Mouse (Mus musculus): Measurements from ENCODE around the gene Golga3.

Golga3 gene

GRCm38 (mm10) chr5:110176362-110177020 is at the start of gene Golga3:
TSS of gene Golga3 (plus strand) at chr5:110176701.
- DNase-seq (ENCODE audit: low spot score): peak; percentile 96

DNA sequence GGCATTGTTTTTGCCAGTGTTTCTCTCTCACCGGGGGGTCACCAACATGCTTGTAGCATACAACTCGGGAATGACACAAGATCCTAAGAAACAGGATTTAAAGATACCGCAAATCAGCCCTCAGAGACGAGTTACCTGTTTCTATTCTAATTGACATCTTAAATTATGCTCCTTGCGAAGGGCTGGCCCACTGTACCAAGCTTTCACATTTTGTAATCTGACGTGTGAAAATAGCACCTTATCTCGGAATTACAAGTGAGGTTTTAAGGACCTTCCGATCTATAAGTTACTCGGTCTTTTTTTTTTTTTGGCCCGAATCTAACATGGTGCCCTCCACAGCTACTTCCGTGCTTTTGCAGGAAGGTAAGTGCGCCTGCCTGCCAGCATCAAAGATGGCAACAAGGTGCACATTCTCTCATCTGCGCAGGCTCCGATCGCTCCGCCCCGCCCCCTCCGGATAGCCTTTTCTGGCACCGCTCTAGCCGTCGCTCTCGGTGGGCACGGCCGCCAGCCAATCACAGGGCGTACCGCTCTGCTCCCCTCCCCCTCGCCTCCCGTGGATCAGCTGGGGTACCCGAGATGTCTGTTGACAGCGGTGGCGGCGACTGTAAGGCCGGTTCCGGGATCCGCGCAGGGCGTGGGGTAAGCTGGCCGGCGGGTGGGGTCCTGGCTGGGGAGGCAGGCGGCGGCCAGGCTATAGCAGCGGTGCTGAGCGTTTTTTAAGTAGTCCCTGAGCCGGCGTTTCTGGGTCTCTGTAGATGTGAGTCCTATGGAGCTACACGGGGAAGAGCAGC is 41.0 kb upstream of the Golga3 start, which contains the start of gene Chfr:
Gene Chfr (plus strand): TSS at position 550 of the 794 bp plus-strand sequence.
- peak; percentile 96 for DNase-seq (ENCODE audit: low spot score)

DNA sequence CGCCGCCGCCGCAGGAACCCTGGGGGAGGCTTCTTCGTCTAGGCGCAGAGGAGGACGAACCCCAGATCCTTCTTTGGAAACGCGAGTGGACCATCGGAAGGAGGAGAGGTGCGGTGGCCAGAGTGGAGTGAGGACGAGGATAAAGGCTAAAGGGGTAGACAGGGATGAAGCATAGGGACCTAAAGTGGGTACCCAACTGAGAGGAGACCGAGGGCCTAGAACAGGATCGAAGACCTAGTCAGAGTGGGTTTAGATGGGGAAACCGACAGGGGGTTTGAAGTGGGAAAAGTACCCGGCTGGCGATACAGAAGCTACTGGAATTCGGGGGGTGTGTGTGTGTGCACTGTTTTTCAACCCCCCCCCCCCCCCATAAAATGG is 40.4 kb upstream of the Golga3 start:
- DNase-seq (ENCODE audit: low spot score): no peak

GRCm38 (mm10) chr5:110137816-110138215 is 38.7 kb upstream of the Golga3 start:
- no peak for DNase-seq (ENCODE audit: low spot score)

DNA sequence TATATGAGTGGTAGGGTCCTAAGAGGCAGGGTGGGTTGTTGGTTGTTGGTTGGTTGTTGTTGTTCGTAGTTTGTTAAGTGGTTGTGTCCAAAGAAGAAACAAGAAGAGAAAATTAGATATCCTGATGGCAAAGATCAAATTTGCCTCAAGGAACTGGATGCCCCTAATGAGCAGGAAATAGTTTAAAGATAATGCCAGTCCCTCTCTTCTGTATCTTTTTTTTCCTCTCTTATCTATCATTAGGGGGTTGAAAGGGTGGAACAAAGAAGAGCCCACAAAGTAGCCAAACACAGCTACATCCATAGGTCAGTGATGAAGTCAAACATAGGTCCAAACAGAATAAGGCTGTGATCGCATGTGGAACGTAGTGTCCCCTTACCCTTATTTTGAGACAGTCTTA is 37.2 kb upstream of the Golga3 start:
- no peak for DNase-seq (ENCODE audit: low spot score)

- no peak for DNase-seq (ENCODE audit: low spot score)
These were observed 36.1 kb upstream of the Golga3 start for GRCm38 (mm10) chr5:110140424-110140823.

DNA sequence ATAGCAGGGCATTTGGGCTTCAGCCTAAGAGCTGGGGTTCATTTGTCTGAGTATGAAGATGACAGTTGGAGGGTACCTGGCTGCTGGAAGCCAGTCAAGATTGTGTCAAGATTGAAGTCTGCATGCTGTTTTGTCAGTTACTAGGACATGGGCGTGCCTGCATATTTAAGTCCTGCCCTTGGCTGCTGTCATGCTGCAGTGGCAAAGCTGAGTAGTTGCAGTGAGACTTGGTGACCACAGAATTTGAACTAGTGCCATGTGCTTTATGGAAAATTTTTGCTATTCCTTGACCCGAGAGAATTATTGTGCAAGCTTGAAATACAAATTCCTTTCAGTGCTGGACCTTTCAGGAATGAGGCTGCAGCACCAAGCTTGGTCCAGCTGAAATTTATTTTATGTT is 34.2 kb upstream of the Golga3 start:
- peak; percentile 92 for DNase-seq (ENCODE audit: low spot score)

GRCm38 (mm10) chr5:110143007-110143406 is 33.5 kb upstream of the Golga3 start:
- peak; percentile 32 for DNase-seq (ENCODE audit: low spot score)

- DNase-seq (ENCODE audit: low spot score): no peak
These were observed 7.1 kb upstream of the Golga3 start for GRCm38 (mm10) chr5:110169374-110169773.

GRCm38 (mm10) chr5:110177021-110177420 is 520 bp downstream of the Golga3 start:
- peak; percentile 33 for DNase-seq (ENCODE audit: low spot score)

GRCm38 (mm10) chr5:110178628-110179027 is 2.1 kb downstream of the Golga3 start:
- DNase-seq (ENCODE audit: low spot score): no peak

DNA sequence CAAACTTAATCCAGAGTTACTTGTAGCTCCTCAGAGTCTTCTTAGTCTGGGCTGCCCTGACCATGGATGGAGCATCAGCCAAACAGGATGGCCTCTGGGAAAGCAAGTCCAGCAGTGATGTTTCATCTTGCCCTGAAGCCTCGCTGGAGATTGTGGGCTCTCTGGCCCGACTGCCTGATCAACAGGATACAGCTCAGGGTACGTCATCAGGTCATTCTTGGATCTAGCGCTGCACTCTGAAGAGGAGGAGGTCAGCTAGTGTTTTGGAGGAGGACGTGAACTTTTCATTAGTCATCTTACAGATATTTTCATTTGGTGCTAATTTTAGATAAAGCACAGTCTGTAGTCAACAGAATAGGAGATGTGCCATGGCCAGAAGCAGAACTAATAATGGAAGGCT is 5.2 kb downstream of the Golga3 start:
- DNase-seq (ENCODE audit: low spot score): no peak

GRCm38 (mm10) chr5:110203164-110203895 is 26.8 kb downstream of the Golga3 start:
- peak; percentile 65 for DNase-seq (ENCODE audit: low spot score)

- DNase-seq (ENCODE audit: low spot score): no peak
These were observed 28.3 kb downstream of the Golga3 start for GRCm38 (mm10) chr5:110204777-110205176.

GRCm38 (mm10) chr5:110211312-110211711 is 34.8 kb downstream of the Golga3 start:
- no peak for DNase-seq (ENCODE audit: low spot score)

GRCm38 (mm10) chr5:110216780-110217179 is 40.3 kb downstream of the Golga3 start:
- DNase-seq (ENCODE audit: low spot score): no peak

- DNase-seq (ENCODE audit: low spot score): peak; percentile 45
These were observed 43.8 kb downstream of the Golga3 start for GRCm38 (mm10) chr5:110220331-110220730.

GRCm38 (mm10) chr5:110222757-110223156 is 46.3 kb downstream of the Golga3 start:
- no peak for DNase-seq (ENCODE audit: low spot score)

GRCm38 (mm10) chr5:110225056-110225455 is 48.6 kb downstream of the Golga3 start:
- DNase-seq (ENCODE audit: low spot score): no peak

GRCm38 (mm10) chr5:110227336-110227883 is 50.9 kb downstream of the Golga3 start:
- DNase-seq (ENCODE audit: low spot score): no peak

DNA sequence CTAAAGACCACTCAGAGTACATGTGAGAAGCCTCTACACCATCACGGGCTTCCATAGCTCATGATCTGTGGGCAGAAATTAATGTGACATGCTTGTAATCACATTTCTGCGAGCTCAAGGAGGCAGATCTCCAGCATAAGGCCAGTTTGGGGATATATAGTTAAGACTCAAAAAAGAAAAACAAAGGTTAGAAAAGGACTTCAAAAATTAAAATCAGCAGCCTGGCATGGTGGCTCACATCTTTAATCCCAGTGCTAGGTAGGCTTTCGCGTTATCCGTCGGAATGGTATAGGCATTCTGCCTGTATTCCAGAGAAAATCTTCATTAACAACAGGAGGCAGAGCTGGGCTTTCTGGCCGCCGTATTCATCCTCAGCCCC is 53.9 kb downstream of the Golga3 start:
- no peak for DNase-seq (ENCODE audit: low spot score)

- DNase-seq (ENCODE audit: low spot score): peak; percentile 91
These were observed 54.4 kb downstream of the Golga3 start, which contains the start of gene Ankle2 for GRCm38 (mm10) chr5:110230780-110231461. TSS of gene Ankle2 (plus strand) at chr5:110231004.
